8 mouse cellular contexts compared by ENCODE assay signal in the genomic region with DNA sequence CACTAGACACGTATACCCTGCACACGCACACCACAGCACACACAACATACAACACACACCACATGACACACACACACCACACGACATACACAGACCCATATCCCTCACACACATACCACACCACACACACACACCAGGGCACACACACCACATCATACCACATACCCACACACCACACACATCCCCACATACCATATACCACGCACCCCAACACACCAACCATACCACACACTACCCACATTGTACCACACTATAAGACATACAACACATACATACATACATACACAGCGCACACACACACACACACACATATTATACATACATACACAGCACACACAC.
DNase-seq lines count a peak whose midpoint lies in the region; ATAC-seq and TF ChIP-seq lines count a peak whose summit lies in the region.

No protein-coding gene starts in this region.

- no peak for TF ChIP-seq EP300 in heart, postnatal 0 days (IDR thresholded peaks at IDR 0.05; ENCODE audit: low read depth)

- H3K27me3 ChIP-seq in heart, postnatal 0 days (ENCODE audit: control insufficient read depth, insufficient read depth, low read length) = no peaks in the 10 kb centered on the region
- peaks cover 3% of the 10 kb centered on the region for H3K27me3 ChIP-seq in heart, embryonic 11.5 days (ENCODE audit: control insufficient read depth, insufficient read depth, low read length)
- H3K27me3 ChIP-seq in midbrain, embryonic 13.5 days = no peaks in the 10 kb centered on the region
- H3K27me3 ChIP-seq in midbrain, embryonic 10.5 days (ENCODE audit: low read depth, poor library complexity, severe bottlenecking) = no peaks in the 10 kb centered on the region
- H3K27me3 ChIP-seq in forebrain, embryonic 15.5 days = no peaks in the 10 kb centered on the region
- H3K27me3 ChIP-seq in stomach, embryonic 14.5 days (ENCODE audit: control insufficient read depth, insufficient read depth, low read length) = no peaks in the 10 kb centered on the region

- H3K36me3 ChIP-seq in heart, postnatal 0 days (replicated peaks; ENCODE audit: control insufficient read depth, insufficient read depth, low read length) = no peaks in the 10 kb centered on the region
- H3K36me3 ChIP-seq in heart, embryonic 11.5 days (ENCODE audit: control insufficient read depth, insufficient read depth, low read length) = no peaks in the 10 kb centered on the region
- no peaks in the 10 kb centered on the region for H3K36me3 ChIP-seq in midbrain, embryonic 13.5 days
- H3K36me3 ChIP-seq in midbrain, embryonic 10.5 days = no peaks in the 10 kb centered on the region
- H3K36me3 ChIP-seq in forebrain, embryonic 15.5 days = no peaks in the 10 kb centered on the region
- H3K36me3 ChIP-seq in stomach, embryonic 14.5 days (ENCODE audit: control insufficient read depth, insufficient read depth, low read length) = no peaks in the 10 kb centered on the region

- ATAC-seq in heart, postnatal 0 days (ENCODE audit: insufficient read depth, low read depth) = no peak
- no peak for ATAC-seq in heart, embryonic 11.5 days (replicated peaks; ENCODE audit: insufficient number of reproducible peaks, low FRiP score, low TSS enrichment)
- 0 out of 2 replicates have a peak, but pooled peaks have one; percentile 43 for ATAC-seq in midbrain, embryonic 13.5 days
- ATAC-seq in forebrain, embryonic 15.5 days (replicated peaks) = peak; percentile 54
- ATAC-seq in stomach, embryonic 14.5 days (ENCODE audit: insufficient number of reproducible peaks, insufficient read depth, low FRiP score, low read depth) = 0 out of 2 replicates have a peak, but pooled peaks have one; percentile 5

- peak overlapping the region; percentile 41 for H3K27ac ChIP-seq in heart, postnatal 0 days (ENCODE audit: low read depth)
- H3K27ac ChIP-seq in heart, embryonic 11.5 days (ENCODE audit: low read depth, low read length) = no peak overlapping the region
- no peak overlapping the region for H3K27ac ChIP-seq in midbrain, embryonic 13.5 days
- no peak overlapping the region for H3K27ac ChIP-seq in midbrain, embryonic 10.5 days (replicated peaks)
- H3K27ac ChIP-seq in forebrain, embryonic 15.5 days (replicated peaks) = no peak overlapping the region
- H3K27ac ChIP-seq in stomach, embryonic 14.5 days (ENCODE audit: low read length) = peak overlapping the region; percentile 45; the same call in 1 of the 2 replicates

- no peak for DNase-seq in heart, postnatal 0 days (ENCODE audit: low spot score)
- no peak for DNase-seq in midbrain, embryonic 10.5 days (ENCODE audit: low spot score)
- DNase-seq in frontal cortex, postnatal 36 days (ENCODE audit: low spot score in 2 of 2) = no peak
- no peak for DNase-seq in heart, postnatal 4 days

- 74% methylated on average over 5 of the region's 5 CpGs for WGBS in heart, postnatal 0 days
- 83% methylated on average over 5 of the region's 5 CpGs for WGBS in heart, embryonic 11.5 days (ENCODE audit: insufficient replicate concordance)
- 77% methylated on average over 5 of the region's 5 CpGs for WGBS in midbrain, embryonic 13.5 days
- WGBS in midbrain, embryonic 10.5 days = 92% methylated on average over 5 of the region's 5 CpGs
- 72% methylated on average over 5 of the region's 5 CpGs for WGBS in forebrain, embryonic 15.5 days
- WGBS in stomach, embryonic 14.5 days = 87% methylated on average over 5 of the region's 5 CpGs

- H3K9me3 ChIP-seq in heart, postnatal 0 days (replicated peaks; ENCODE audit: control insufficient read depth, low read length) = no peaks in the 10 kb centered on the region
- H3K9me3 ChIP-seq in heart, embryonic 11.5 days (replicated peaks; ENCODE audit: control insufficient read depth, low read length) = no peaks in the 10 kb centered on the region
- no peaks in the 10 kb centered on the region for H3K9me3 ChIP-seq in midbrain, embryonic 13.5 days
- H3K9me3 ChIP-seq in midbrain, embryonic 10.5 days (replicated peaks) = no peaks in the 10 kb centered on the region
- no peaks in the 10 kb centered on the region for H3K9me3 ChIP-seq in forebrain, embryonic 15.5 days
- H3K9me3 ChIP-seq in stomach, embryonic 14.5 days (ENCODE audit: control insufficient read depth, low read depth, low read length) = no peaks in the 10 kb centered on the region

- peaks cover 28% of the 10 kb centered on the region for H3K4me1 ChIP-seq in heart, postnatal 0 days (ENCODE audit: control insufficient read depth, insufficient read depth)
- H3K4me1 ChIP-seq in heart, embryonic 11.5 days (ENCODE audit: control insufficient read depth, insufficient read depth, low read length) = peaks cover 3% of the 10 kb centered on the region; the same call in 1 of the 2 replicates
- 0 out of 2 replicates have a peak, but pooled peaks cover 4% of the 10 kb centered on the region for H3K4me1 ChIP-seq in midbrain, embryonic 13.5 days (replicated peaks)
- H3K4me1 ChIP-seq in midbrain, embryonic 10.5 days = peaks cover 17% of the 10 kb centered on the region
- peaks cover 15% of the 10 kb centered on the region; the same call in 1 of the 2 replicates for H3K4me1 ChIP-seq in forebrain, embryonic 15.5 days
- H3K4me1 ChIP-seq in stomach, embryonic 14.5 days (ENCODE audit: control insufficient read depth, insufficient read depth, low read length) = peaks cover 9% of the 10 kb centered on the region; the same call in 1 of the 2 replicates

- TF ChIP-seq CTCF in heart, postnatal 0 days (IDR thresholded peaks at IDR 0.05; ENCODE audit: low read depth) = no peak

- no peak overlapping the region; the same call in 1 of the 2 replicates for H3K4me3 ChIP-seq in heart, postnatal 0 days (ENCODE audit: low read depth, low read length)
- no peak overlapping the region for H3K4me3 ChIP-seq in heart, embryonic 11.5 days (ENCODE audit: low read depth, low read length)
- H3K4me3 ChIP-seq in midbrain, embryonic 13.5 days (replicated peaks) = no peak overlapping the region
- H3K4me3 ChIP-seq in midbrain, embryonic 10.5 days = no peak overlapping the region
- no peak overlapping the region for H3K4me3 ChIP-seq in forebrain, embryonic 15.5 days
- H3K4me3 ChIP-seq in stomach, embryonic 14.5 days (ENCODE audit: low read depth, low read length) = no peak overlapping the region

- H3K4me2 ChIP-seq in heart, postnatal 0 days (ENCODE audit: low read depth, low read length) = no peak overlapping the region
- H3K4me2 ChIP-seq in heart, embryonic 11.5 days = no peak overlapping the region
- H3K4me2 ChIP-seq in midbrain, embryonic 13.5 days (replicated peaks) = no peak overlapping the region
- H3K4me2 ChIP-seq in forebrain, embryonic 15.5 days (replicated peaks) = no peak overlapping the region
- H3K4me2 ChIP-seq in stomach, embryonic 14.5 days (replicated peaks; ENCODE audit: low read depth, low read length) = no peak overlapping the region

- H3K9ac ChIP-seq in heart, postnatal 0 days (replicated peaks; ENCODE audit: low read depth, low read length) = 0 out of 2 replicates have a peak overlapping the region, but pooled peaks have one; percentile 37
- H3K9ac ChIP-seq in heart, embryonic 11.5 days (ENCODE audit: low read depth, low read length) = no peak overlapping the region
- no peak overlapping the region for H3K9ac ChIP-seq in midbrain, embryonic 13.5 days (replicated peaks)
- no peak overlapping the region for H3K9ac ChIP-seq in forebrain, embryonic 15.5 days (replicated peaks)
- no peak overlapping the region for H3K9ac ChIP-seq in stomach, embryonic 14.5 days (replicated peaks; ENCODE audit: low read depth, low read length)

Comparison
In these comparisons a context has a peak if more than half of its experiments do, and no peak if none do; other contexts are left out.
1. H3K27ac ChIP-seq: peak in heart, postnatal 0 days (single experiment) and stomach, embryonic 14.5 days (single experiment); none in heart, embryonic 11.5 days (single experiment), midbrain, embryonic 13.5 days (single experiment), midbrain, embryonic 10.5 days (single experiment) and forebrain, embryonic 15.5 days (single experiment).
2. ATAC-seq: peak in midbrain, embryonic 13.5 days (single experiment), forebrain, embryonic 15.5 days (single experiment) and stomach, embryonic 14.5 days (single experiment); none in heart, postnatal 0 days (single experiment) and heart, embryonic 11.5 days (single experiment).